Mouse (Mus musculus) intestine, embryonic 14.5 days (tissue): ENCODE results near the gene Yeats4. TPM values are rescaled to one million over a fixed set of nuclear protein-coding genes. Genes with fewer than 3 reads are reported as not detected.

Source experiments
- ATAC-seq: fragments of 200-750 bp; cut with Nextera tagmentation; replicated peaks from 2 replicates; pipeline ENCODE4 v1.8.0; 2017; ENCODE audit warnings: low read depth, moderate number of reproducible peaks, moderate TSS enrichment, moderate library complexity; ENCODE audit not compliant: low FRiP score, low TSS enrichment
- DNase-seq: peaks from one replicate; pipeline ENCODE4 v3.0.0-alpha.2; 2018; ENCODE audit warnings: low spot score
- H3K27ac ChIP-seq: fragments of 300-500 bp; sonication (generic); 2 replicates; pipeline ENCODE4 v1.5.1; 2014; ENCODE audit warnings: low read depth, mild to moderate bottlenecking, control low read depth
- H3K27me3 ChIP-seq: fragments of 300-500 bp; sonication (generic); replicated peaks from 2 replicates; pipeline ENCODE4 v1.6.1; 2014; ENCODE audit warnings: low read length, control low read depth; ENCODE audit not compliant: control insufficient read depth, insufficient read depth
- H3K36me3 ChIP-seq: fragments of 300-500 bp; sonication (generic); 2 replicates; pipeline ENCODE4 v1.6.1; 2014; ENCODE audit warnings: low read length, control low read depth; ENCODE audit not compliant: control insufficient read depth, insufficient read depth
- H3K4me1 ChIP-seq: fragments of 300-500 bp; sonication (generic); replicated peaks from 2 replicates; pipeline ENCODE4 v1.6.1; 2014; ENCODE audit warnings: low read length, control low read depth, mixed read lengths; ENCODE audit not compliant: control insufficient read depth, insufficient read depth
- H3K4me2 ChIP-seq: fragments of 300-500 bp; sonication (generic); 2 replicates; pipeline ENCODE4 v1.6.1; 2014; ENCODE audit warnings: low read length
- H3K4me3 ChIP-seq: fragments of 300-500 bp; sonication (generic); 2 replicates; pipeline ENCODE4 v1.5.1; 2014; ENCODE audit warnings: low read depth, low read length, control low read depth, mixed read lengths
- H3K9ac ChIP-seq: fragments of 300-500 bp; sonication (generic); 2 replicates; pipeline ENCODE4 v1.6.1; 2014; ENCODE audit warnings: mild to moderate bottlenecking, low read length
- H3K9me3 ChIP-seq: fragments of 300-500 bp; sonication (generic); 2 replicates; pipeline ENCODE4 v1.6.1; 2016; ENCODE audit warnings: low read length, control low read depth; ENCODE audit not compliant: control insufficient read depth
- WGBS: fragments of 180-500 bp; shearing (Covaris S2); extraction: QIAGEN DNeasy Blood & Tissue Kit; methylation state at CpG from one replicate; pipeline ENCODE4 v1.1.7; 2014; 5-methylcytosine and 5-hydroxymethylcytosine counted together
- polyA plus RNA-seq: library from polyadenylated mRNA; unstranded; fragments of >200 nt; fragmentation: Nextera tagmentation; extraction: Ambion mirVana; gene quantifications from 2 replicates; pipeline ENCODE4 v1.2.1, GENCODE M21; 2014

Gene Yeats4
- polyA plus RNA-seq: 77.5 and 83.2 TPM in 2 replicates

- peak; percentile 99 for DNase-seq
- Histone ChIP-seq H3K4me2 (peak within 1 kb of the TSS; percentile 84), H3K9me3 (no peaks in the 10 kb centered on the region)
Observed at GRCm38 (mm10) chr10:117224102-117224990, at the start of gene Yeats4. TSS of gene Yeats4 (minus strand) at chr10:117224507.

DNA sequence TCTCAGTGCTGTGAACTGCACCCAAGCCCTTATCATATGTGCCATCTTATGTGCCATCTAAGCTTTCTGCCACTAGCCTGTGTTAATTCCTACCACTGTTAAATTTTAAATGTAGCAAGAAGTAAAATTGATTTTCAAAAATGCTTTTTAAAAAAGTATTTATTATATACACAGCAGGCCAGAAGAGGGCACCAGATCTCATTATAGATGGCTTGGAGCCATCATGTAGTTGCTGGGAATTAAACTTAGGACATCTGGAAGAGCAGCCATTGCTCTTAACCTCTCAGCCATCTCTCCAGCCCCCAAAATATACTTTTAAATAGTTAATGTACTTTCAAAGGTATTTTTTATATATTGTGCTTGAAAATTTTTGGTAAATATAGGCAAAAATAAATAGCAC lies 47.7 kb upstream of the Yeats4 start:
- H3K27ac ChIP-seq: no peak overlapping the region
- no peak for DNase-seq

More at GRCm38 (mm10) chr10:117224102-117224990, at the start of gene Yeats4:
- Histone ChIP-seq H3K27me3 (no peaks in the 10 kb centered on the region), H3K9ac (peak within 1 kb of the TSS; percentile 86), H3K4me3 (peak within 1 kb of the TSS; percentile 75), H3K27ac (peak within 1 kb of the TSS; percentile 97), H3K4me1 (peaks cover 13% of the 10 kb centered on the region), H3K36me3 (peaks cover 32% of the 10 kb centered on the region)
- 1% methylated on average over 63 of the region's 63 CpGs for WGBS
- ATAC-seq: peak; percentile 95

DNA sequence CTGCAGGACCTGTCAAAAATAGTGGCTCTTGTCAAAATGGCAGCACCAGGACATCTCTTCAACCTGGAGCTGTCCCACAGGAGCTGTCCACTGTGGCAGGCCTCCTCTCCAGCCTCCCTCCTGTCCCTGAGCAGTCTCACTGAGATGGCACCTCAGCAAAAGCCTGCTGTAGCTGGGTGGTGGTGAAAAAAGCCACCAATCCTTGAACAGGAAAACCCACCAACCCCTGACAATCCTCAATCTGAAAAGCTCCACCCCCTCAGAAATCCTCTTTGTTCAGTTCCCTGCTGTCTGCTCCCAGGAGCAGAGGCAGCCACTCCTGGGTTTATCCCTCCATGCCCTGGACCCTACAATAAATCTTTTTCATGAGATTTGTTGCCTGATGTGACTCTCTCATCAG lies 35.6 kb upstream of the Yeats4 start:
- DNase-seq (no peak), ATAC-seq (no peak)
- Histone ChIP-seq H3K27ac (no peak overlapping the region), H3K4me2 (no peak overlapping the region), H3K4me1 (no peaks in the 10 kb centered on the region), H3K9ac (no peak overlapping the region), H3K9me3 (peaks cover 4% of the 10 kb centered on the region; the same call in 1 of the 2 replicates), H3K27me3 (no peaks in the 10 kb centered on the region), H3K36me3 (no peaks in the 10 kb centered on the region), H3K4me3 (no peak overlapping the region)

More for the DNA sequence above, 47.7 kb upstream of the Yeats4 start:
- no peak overlapping the region for H3K4me2 ChIP-seq
- no peak for ATAC-seq
- H3K9ac ChIP-seq: no peak overlapping the region
- no peaks in the 10 kb centered on the region for H3K36me3 ChIP-seq
- no peaks in the 10 kb centered on the region for H3K9me3 ChIP-seq
- H3K4me1 ChIP-seq: no peaks in the 10 kb centered on the region
- no peaks in the 10 kb centered on the region for H3K27me3 ChIP-seq
- no peak overlapping the region for H3K4me3 ChIP-seq

DNA sequence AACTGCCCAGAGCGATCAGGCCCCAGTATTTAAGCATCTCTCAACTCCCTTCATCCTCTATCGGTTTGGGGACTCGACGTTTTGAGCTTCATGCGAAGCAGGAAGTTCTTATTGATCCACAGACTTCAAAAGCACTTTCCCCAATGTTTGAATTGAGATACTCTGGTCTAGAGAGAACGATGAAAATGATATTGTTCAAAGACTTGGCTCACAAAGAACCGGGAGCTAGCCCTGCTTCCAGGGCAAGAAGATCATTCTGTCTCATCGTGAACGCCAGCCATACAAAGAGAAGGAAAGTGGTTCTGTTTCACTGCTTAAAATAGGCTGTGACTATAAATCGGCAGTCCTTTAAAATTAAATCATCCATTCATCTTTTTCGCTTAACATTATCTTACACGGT lies 14.3 kb upstream of the Yeats4 start, which contains the start of gene 9530003J23Rik:
Gene 9530003J23Rik (minus strand): TSS at position 101 of the 400 bp plus-strand sequence.
- H3K4me1 ChIP-seq: no peaks in the 10 kb centered on the region
- WGBS: 86% methylated on average over 12 of the region's 12 CpGs
- no peaks in the 10 kb centered on the region for H3K9me3 ChIP-seq
- H3K4me3 ChIP-seq: no peak within 1 kb of the TSS
- ATAC-seq: no peak
- H3K27me3 ChIP-seq: no peaks in the 10 kb centered on the region
- no peak within 1 kb of the TSS for H3K27ac ChIP-seq
- H3K9ac ChIP-seq: no peak within 1 kb of the TSS
- H3K4me2 ChIP-seq: no peak within 1 kb of the TSS
- no peak for DNase-seq
- no peaks in the 10 kb centered on the region for H3K36me3 ChIP-seq

DNA sequence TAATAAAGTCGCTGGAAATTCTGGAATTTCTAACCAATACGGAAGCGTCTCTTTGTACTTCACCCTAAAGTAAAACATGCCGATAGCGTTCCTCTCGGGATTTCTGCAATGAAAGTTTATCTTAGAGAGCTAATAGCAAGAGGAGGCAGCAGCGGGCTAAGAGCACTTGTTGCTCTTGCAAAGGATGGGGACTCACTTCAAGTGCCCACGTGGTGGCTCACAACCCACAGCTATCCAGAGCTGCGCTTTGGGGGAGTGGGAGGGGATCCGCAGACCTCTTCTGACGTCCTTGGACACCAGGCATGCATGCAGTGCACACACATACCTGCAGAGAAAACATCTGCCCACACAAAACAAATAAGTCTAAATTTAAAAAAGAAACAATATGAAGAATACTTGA lies 11.6 kb upstream of the Yeats4 start:
- Histone ChIP-seq H3K4me2 (peak overlapping the region; percentile 5), H3K9me3 (no peaks in the 10 kb centered on the region), H3K4me3 (no peak overlapping the region), H3K27ac (no peak overlapping the region), H3K36me3 (no peaks in the 10 kb centered on the region), H3K4me1 (no peaks in the 10 kb centered on the region), H3K27me3 (no peaks in the 10 kb centered on the region), H3K9ac (no peak overlapping the region)
- 39% methylated on average over 11 of the region's 11 CpGs for WGBS
- no peak for ATAC-seq
- no peak for DNase-seq

DNA sequence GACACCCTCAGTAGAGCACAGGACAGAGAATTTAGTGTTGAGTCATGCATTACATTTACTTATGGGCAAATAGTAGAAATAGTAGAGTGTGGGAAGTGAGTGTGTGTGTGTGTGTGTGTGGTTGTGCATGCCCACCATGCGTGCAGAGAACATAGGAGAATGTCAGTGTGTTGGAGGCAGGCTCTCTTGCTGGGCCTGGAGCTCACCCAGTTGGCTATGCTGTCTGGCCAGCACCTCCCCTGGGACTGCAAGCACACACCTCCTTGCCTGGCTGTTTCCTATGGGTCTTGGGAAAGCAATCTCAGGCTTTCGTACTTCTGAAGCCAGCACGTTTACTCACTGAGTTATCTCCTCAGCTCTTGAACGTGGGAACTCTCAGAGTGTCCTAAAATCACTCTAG lies 10.5 kb upstream of the Yeats4 start:
- Histone ChIP-seq H3K27ac (no peak overlapping the region), H3K9me3 (no peaks in the 10 kb centered on the region), H3K36me3 (no peaks in the 10 kb centered on the region), H3K4me1 (no peaks in the 10 kb centered on the region), H3K4me2 (no peak overlapping the region), H3K9ac (no peak overlapping the region), H3K27me3 (no peaks in the 10 kb centered on the region), H3K4me3 (no peak overlapping the region)
- ATAC-seq: no peak
- no peak for DNase-seq
- WGBS: 65% methylated on average over 4 of the region's 4 CpGs

- H3K36me3 ChIP-seq: no peaks in the 10 kb centered on the region
- H3K4me1 ChIP-seq: no peaks in the 10 kb centered on the region; the same call in 1 of the 2 replicates
- H3K27me3 ChIP-seq: no peaks in the 10 kb centered on the region
- 76% methylated on average over 16 of the region's 16 CpGs for WGBS
- H3K4me2 ChIP-seq: no peak overlapping the region
- no peak for ATAC-seq
- H3K9ac ChIP-seq: no peak overlapping the region
- no peak for DNase-seq
- H3K4me3 ChIP-seq: no peak overlapping the region
- H3K27ac ChIP-seq: no peak overlapping the region
- H3K9me3 ChIP-seq: no peaks in the 10 kb centered on the region
Observed at GRCm38 (mm10) chr10:117229826-117230225, 5.5 kb upstream of the Yeats4 start.

DNA sequence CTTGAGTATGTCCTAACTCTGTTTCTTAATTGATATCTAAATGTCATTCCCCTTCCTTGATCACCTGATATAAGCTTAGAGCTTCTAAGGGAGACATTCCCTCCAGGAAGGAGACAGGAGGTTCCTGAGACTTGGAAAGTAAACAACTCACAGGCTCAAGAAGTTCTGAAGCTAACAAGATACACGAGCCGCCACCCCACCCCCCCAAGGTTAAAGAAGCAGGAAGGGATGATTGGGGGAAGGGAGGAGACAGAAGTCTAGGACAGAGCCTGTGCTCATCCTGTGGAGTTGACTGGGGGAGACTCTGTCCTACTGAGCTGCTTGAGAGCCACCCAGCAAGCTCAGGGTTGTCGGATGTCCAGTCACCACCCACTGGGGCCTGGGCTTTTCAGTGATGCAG lies 1.7 kb upstream of the Yeats4 start:
- DNase-seq: no peak
- Histone ChIP-seq H3K36me3 (peaks cover 18% of the 10 kb centered on the region), H3K27me3 (no peaks in the 10 kb centered on the region), H3K9me3 (no peaks in the 10 kb centered on the region), H3K4me2 (no peak overlapping the region), H3K27ac (no peak overlapping the region), H3K9ac (no peak overlapping the region), H3K4me3 (no peak overlapping the region), H3K4me1 (peaks cover 13% of the 10 kb centered on the region)
- 59% methylated on average over 3 of the region's 3 CpGs for WGBS
- ATAC-seq: no peak

GRCm38 (mm10) chr10:117225094-117225493 lies 787 bp upstream of the Yeats4 start:
- no peaks in the 10 kb centered on the region for H3K27me3 ChIP-seq
- no peak overlapping the region for H3K27ac ChIP-seq
- peak overlapping the region; percentile 84 for H3K4me2 ChIP-seq
- H3K9me3 ChIP-seq: no peaks in the 10 kb centered on the region
- peak overlapping the region; percentile 75 for H3K4me3 ChIP-seq
- peaks cover 24% of the 10 kb centered on the region for H3K36me3 ChIP-seq
- ATAC-seq (no peak), DNase-seq (no peak)
- peaks cover 13% of the 10 kb centered on the region for H3K4me1 ChIP-seq
- no peak overlapping the region for H3K9ac ChIP-seq
- WGBS: 53% methylated on average over 8 of the region's 8 CpGs
